Mouse (Mus musculus) kidney, adult 2 months (tissue): ENCODE results near the gene Foxi3. TPM values are rescaled to one million over a fixed set of nuclear protein-coding genes. Genes with fewer than 3 reads are reported as not detected.
A peak's percentile ranks its signal among the peaks of the same experiment; 100 is the strongest.

Experiments
- DNase-seq: peaks from one replicate; pipeline ENCODE4 v3.0.0; 2021
- H3K27ac ChIP-seq: fragments of 200-500 bp; 2 replicates; pipeline ENCODE4 v1.5.1; 2012; ENCODE audit warnings: low read depth, low read length, control low read depth, inconsistent platforms; ENCODE audit not compliant: insufficient read depth
- H3K27me3 ChIP-seq: fragments of 200-500 bp; replicated peaks from 2 replicates; pipeline ENCODE4 v1.6.1; 2012; ENCODE audit warnings: mild to moderate bottlenecking, moderate library complexity, low read length, inconsistent platforms; ENCODE audit not compliant: control insufficient read depth, insufficient read depth
- H3K36me3 ChIP-seq: fragments of 200-500 bp; 2 replicates; pipeline ENCODE4 v1.6.1; 2012; ENCODE audit warnings: mild to moderate bottlenecking, moderate library complexity, low read length, inconsistent platforms; ENCODE audit not compliant: control insufficient read depth, insufficient read depth
- H3K4me1 ChIP-seq: fragments of 200-500 bp; 2 replicates; pipeline ENCODE4 v1.6.1; 2011; ENCODE audit warnings: low read length; ENCODE audit not compliant: control insufficient read depth, insufficient read depth
- H3K4me3 ChIP-seq: fragments of 200-500 bp; 2 replicates; pipeline ENCODE4 v1.5.1; 2011; ENCODE audit warnings: mild to moderate bottlenecking, low read depth, low read length, control low read depth; ENCODE audit not compliant: insufficient read depth
- CTCF ChIP-seq: fragments of 200-500 bp; conservative IDR thresholded peaks from 2 replicates; pipeline ENCODE4 v1.5.1; 2011; ENCODE audit warnings: low read depth, mild to moderate bottlenecking, control low read depth, low read length, moderate library complexity, mixed read lengths; ENCODE audit not compliant: insufficient read depth, insufficient read length
- POLR2A ChIP-seq: fragments of 200-500 bp; IDR thresholded peaks from one replicate; pipeline ENCODE4 v1.6.1; 2011; ENCODE audit warnings: low read depth, low read length, control low read depth
- WGBS: fragments of 180-500 bp; shearing (Covaris S2); methylation state at CpG from one replicate; pipeline ENCODE4 v1.1.7; 2018; 5-methylcytosine and 5-hydroxymethylcytosine counted together
- polyA plus RNA-seq: library from polyadenylated mRNA; depleted of rRNA; stranded (reverse); fragments of >200 nt; gene quantifications from 2 replicates; pipeline ENCODE4 v1.2.3, GENCODE M21; 2012

The Foxi3 gene
- polyA plus RNA-seq, 1 experiment, result not detected

DNA sequence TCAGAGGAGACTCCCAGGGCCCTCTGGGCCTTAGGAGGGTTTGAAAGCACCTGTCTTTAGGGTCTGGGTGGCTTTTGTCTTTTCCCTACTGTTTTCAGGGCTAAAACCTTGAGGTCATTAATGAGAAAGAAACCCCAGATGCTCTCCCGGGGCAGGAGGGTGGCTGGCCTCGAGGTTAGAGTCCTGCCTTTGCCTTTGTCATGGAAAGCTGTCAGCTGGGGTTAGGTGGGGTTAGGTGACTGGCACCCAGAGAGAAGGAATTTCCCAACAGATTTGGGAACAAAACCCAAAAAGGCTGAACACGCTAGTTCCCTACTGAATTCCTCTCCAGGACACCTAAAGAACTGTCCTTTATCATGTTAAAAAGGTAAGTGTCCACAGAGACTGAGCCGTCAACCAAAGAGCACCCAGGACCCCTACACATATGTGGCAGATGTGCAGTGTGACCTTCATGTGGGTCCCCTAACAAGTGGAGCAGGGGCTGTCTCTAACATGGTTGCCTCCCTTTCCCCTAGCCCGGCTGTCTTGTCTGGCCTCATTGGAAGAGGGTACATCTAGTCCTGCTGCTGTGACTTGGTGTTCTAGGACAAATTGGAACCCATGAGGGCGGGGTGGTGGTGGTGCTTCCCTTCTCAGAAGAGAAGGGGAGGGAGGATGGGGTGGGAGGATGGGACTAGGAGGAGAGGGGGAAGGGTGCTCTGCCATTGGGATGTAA, 7.9 kb downstream of the Foxi3 start:
- no peaks in the 10 kb centered on the region for H3K27me3 ChIP-seq
- no peaks in the 10 kb centered on the region for H3K4me1 ChIP-seq
- no peak for DNase-seq
- H3K36me3 ChIP-seq, result no peaks in the 10 kb centered on the region
- H3K27ac ChIP-seq, result no peak overlapping the region
- TF ChIP-seq POLR2A (no peak), CTCF (no peak)
- WGBS, result 68% methylated on average over 6 of the region's 6 CpGs
- no peak overlapping the region for H3K4me3 ChIP-seq

DNA sequence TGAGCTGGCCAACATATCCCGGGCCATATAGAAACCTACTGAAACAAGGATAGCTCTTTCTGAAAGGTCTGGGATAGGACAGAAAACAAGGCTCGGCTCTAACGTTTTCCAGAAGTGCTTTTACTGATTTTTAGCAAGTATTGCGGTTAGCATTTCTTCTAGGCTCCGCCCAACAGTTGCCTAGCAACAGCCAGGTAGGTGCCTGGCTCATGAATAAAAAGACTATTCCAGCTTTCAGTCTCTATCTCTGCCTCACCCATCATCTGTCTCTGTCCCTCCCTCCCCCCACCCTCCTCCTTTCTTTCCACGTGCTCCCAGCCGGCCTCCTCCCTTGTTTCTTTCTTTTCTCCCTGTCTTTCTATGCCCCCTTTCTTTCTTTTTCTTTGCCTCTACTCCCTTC, 9.4 kb downstream of the Foxi3 start:
- Histone ChIP-seq H3K27me3 (no peaks in the 10 kb centered on the region), H3K27ac (no peak overlapping the region), H3K4me1 (no peaks in the 10 kb centered on the region), H3K4me3 (no peak overlapping the region), H3K36me3 (no peaks in the 10 kb centered on the region)
- TF ChIP-seq POLR2A, result no peak
- TF ChIP-seq CTCF, result no peak
- no peak for DNase-seq
- 55% methylated on average over 7 of the region's 7 CpGs for WGBS

DNA sequence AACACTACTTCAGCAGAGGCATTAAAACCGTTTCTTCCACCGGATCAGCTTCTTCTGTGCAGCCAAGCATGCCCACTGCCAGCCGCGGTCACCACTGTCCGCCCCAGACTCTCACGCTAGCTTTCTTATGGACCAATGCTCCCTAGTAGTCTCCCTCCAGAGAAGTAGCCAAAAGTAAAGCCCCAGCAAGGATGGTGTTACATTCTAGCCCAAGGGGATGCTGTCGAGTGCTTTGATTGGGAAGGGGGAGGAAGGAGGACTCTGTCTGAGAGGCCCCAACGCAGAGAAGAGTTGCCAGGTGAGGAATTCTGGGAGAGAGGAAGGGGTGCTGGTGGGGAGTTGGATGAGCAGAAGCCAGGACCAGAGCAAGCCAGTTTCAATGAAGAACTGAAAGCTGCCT, 11.1 kb downstream of the Foxi3 start:
- TF ChIP-seq POLR2A (no peak), CTCF (no peak)
- Histone ChIP-seq H3K27ac (no peak overlapping the region), H3K4me3 (no peak overlapping the region), H3K27me3 (no peaks in the 10 kb centered on the region), H3K36me3 (no peaks in the 10 kb centered on the region), H3K4me1 (no peaks in the 10 kb centered on the region)
- DNase-seq, result no peak
- WGBS, result 4% methylated on average over 8 of the region's 8 CpGs

DNA sequence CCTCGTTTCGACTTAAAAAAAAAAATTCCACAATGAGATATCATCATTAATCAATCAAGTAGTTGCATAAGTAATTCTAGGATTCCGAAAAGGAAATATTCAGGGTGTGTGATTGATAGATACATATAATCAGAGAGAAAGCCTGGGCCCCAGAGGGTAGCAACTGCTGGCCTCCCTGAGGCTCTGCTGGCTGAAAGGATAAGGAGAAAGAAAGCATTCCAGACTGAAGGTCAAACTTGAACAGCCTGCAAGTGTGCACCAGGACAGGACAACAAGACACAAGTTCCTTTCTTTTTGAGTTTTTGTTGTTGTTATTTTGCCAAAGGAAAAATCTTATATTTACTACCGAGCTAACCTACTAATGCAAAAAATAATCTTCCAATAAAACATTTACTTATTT, 12.0 kb downstream of the Foxi3 start:
- no peak overlapping the region for H3K27ac ChIP-seq
- TF ChIP-seq POLR2A (no peak), CTCF (no peak)
- no peak for DNase-seq
- H3K4me3 ChIP-seq, result no peak overlapping the region
- H3K27me3 ChIP-seq, result no peaks in the 10 kb centered on the region
- no peaks in the 10 kb centered on the region for H3K36me3 ChIP-seq
- H3K4me1 ChIP-seq, result no peaks in the 10 kb centered on the region
- WGBS, result 62% methylated on average over 4 of the region's 4 CpGs

DNA sequence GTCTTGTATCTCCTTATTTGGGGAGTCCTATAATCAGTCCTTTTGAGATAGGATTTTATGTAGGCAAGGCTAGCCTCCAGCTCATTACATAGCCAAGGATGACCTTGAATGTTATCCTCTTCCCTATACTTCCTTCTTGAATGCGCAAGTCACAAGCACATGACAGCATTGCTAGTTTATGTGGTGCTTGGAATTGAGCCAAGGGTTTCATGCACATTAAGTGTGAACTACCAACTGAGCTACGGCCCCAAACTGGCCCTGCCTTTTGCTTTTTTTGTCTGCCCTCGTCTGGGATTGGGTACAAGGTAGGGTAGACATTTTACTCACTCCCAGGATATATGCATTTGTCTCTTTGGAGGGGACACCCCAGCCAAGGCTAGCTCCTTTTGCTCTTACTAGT, 16.7 kb downstream of the Foxi3 start:
- Histone ChIP-seq H3K27ac (no peak overlapping the region), H3K4me1 (no peaks in the 10 kb centered on the region), H3K4me3 (no peak overlapping the region), H3K27me3 (no peaks in the 10 kb centered on the region), H3K36me3 (no peaks in the 10 kb centered on the region)
- WGBS, result 32% methylated on average over 3 of the region's 3 CpGs
- DNase-seq, result no peak
- TF ChIP-seq CTCF (no peak), POLR2A (no peak)

DNA sequence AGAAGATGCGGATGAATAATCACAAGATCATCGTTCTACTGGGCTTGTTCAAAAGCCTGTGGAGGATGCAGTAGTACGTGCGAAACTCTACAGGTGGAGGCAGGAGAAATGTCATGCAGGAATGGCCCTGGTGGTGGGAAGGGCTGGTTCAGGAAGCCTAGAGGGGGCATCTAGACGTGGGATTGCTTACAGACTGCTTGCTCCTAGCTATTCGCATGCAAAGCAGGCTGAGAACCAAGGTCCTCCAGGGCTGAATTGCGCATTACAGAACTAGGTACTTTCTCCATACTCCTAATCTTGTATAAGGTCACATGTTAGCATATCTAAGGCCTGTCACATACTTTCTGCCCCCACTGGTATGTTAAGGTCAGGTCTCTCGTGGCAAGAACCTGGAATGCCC, 24.7 kb downstream of the Foxi3 start:
- no peak overlapping the region for H3K27ac ChIP-seq
- WGBS, result 78% methylated on average over 8 of the region's 8 CpGs
- TF ChIP-seq POLR2A (no peak), CTCF (no peak)
- no peaks in the 10 kb centered on the region for H3K36me3 ChIP-seq
- H3K27me3 ChIP-seq, result no peaks in the 10 kb centered on the region
- DNase-seq, result no peak
- H3K4me3 ChIP-seq, result no peak overlapping the region
- no peaks in the 10 kb centered on the region for H3K4me1 ChIP-seq

DNA sequence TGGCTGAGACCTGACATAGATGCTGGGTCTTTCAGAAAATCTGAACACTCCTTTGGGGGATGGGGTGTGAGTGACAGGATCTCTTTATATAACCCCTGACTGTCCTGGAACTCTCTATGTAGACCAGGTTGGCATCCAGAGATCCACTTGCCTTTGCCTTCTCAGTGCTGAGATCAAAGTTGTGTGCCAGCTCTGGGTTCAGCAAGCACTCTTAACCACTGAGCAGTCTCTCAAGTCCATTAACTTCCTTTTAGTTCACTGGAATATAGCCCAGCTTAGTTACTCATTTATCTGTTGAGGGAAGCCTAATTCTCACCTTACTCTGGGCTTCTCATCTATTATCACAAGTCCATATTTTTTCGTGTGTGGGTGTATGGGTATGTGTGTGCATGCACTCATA, 26.1 kb downstream of the Foxi3 start:
- WGBS, result 38% methylated on average over 1 of the region's 1 CpGs
- H3K4me1 ChIP-seq, result no peaks in the 10 kb centered on the region
- DNase-seq, result peak; percentile 76
- no peak overlapping the region for H3K4me3 ChIP-seq
- TF ChIP-seq POLR2A, result no peak
- TF ChIP-seq CTCF, result no peak
- no peaks in the 10 kb centered on the region for H3K36me3 ChIP-seq
- H3K27ac ChIP-seq, result no peak overlapping the region
- no peaks in the 10 kb centered on the region; the same call in 1 of the 2 replicates for H3K27me3 ChIP-seq
